Mouse (Mus musculus) thymus, postnatal 0 days (tissue): ENCODE measurements around the gene Lrrc4c. TPM values are rescaled to one million over a fixed set of nuclear protein-coding genes. Genes with fewer than 3 reads are reported as not detected.

Experiments
- DNase-seq: peaks from one replicate; pipeline ENCODE4 v3.0.0-alpha.2; 2015; ENCODE audit warnings: low spot score
- polyA plus RNA-seq: library from polyadenylated mRNA; unstranded; fragments of >200 nt; fragmentation: Nextera tagmentation; extraction: Ambion mirVana; gene quantifications from 2 replicates; pipeline ENCODE4 v1.2.1, GENCODE M21; 2015

Gene Lrrc4c
- polyA plus RNA-seq, 1 experiment from 2014 or later = 0.30 TPM

DNA sequence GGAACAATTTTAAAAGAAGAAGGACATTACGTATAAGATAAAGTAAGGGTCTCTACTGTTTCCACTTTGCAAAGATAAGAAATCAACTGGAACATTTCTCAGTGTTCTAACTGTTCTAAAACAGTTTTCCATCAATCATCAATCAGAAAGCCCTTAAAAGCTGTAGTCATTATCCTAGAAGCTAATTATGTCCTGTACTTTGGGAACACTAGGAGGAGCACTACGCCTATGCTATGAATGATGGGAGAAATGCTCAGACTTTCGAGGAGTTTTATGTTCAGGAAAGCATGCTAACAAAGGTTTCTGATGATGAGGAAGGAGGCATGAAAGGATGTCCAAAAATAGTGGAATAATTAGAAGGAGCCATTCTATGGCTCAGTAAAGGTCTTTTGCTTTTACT is 219.5 kb downstream of the Lrrc4c start:
- no peak for DNase-seq

GRCm38 (mm10) chr2:96547171-96547570 is 229.2 kb downstream of the Lrrc4c start:
- DNase-seq = no peak

GRCm38 (mm10) chr2:96573755-96574154 is 255.8 kb downstream of the Lrrc4c start:
- DNase-seq = no peak

- no peak for DNase-seq
Measured at GRCm38 (mm10) chr2:96577701-96578100, 259.7 kb downstream of the Lrrc4c start.

GRCm38 (mm10) chr2:96580136-96580733 is 262.3 kb downstream of the Lrrc4c start:
- no peak for DNase-seq

- no peak for DNase-seq
Measured at GRCm38 (mm10) chr2:96585665-96586064, 267.7 kb downstream of the Lrrc4c start.

- no peak for DNase-seq
Measured at GRCm38 (mm10) chr2:96604801-96605200, 286.8 kb downstream of the Lrrc4c start.

GRCm38 (mm10) chr2:96614121-96614520 is 296.2 kb downstream of the Lrrc4c start:
- no peak for DNase-seq

DNA sequence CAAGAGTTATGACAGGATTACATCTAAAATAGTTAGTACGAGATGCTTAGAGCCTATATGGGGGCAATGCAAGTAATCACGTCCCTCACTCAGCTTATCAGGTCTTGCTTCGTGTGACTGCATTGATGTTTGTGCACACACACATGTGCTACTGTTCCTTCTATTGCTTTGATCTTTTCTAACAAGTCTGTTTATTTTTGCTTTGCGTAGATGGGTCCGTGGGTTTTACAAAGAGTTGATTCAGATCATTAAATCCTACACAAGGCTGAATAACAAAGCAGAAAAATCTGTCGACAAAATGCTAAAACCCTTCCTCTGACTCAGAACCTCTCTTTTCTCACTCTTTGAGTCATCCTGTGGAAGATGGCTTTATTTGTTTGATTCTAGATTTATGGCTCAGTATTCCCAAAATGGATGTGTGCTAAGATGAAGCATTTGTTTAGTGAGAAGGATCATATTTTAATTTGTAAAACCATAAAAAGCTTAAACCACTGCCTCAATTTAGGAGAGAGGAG is 300.8 kb downstream of the Lrrc4c start:
- no peak for DNase-seq

DNA sequence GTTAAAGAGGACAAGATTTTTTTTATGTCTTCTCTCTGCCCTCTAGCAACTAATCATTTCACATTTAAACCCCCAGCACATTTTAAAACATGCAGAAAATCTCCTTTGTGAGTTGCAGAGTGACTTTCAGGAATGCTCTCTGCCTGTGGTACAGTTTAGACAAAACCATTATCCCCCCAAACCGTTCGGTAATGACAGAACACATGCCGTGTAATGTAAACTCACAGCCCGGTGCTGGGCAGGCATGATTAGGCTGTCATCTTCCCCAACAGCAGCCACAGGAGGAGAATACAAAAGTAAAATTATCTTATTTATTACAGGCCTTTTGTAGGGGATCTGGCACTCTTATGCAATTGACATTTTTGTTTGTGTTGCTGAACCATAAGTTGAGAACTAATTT is 349.1 kb downstream of the Lrrc4c start:
- DNase-seq = no peak

GRCm38 (mm10) chr2:96681806-96682205 is 363.8 kb downstream of the Lrrc4c start:
- DNase-seq = no peak

- no peak for DNase-seq
Measured at GRCm38 (mm10) chr2:96685328-96685727, 367.4 kb downstream of the Lrrc4c start.

- DNase-seq = no peak
Measured at GRCm38 (mm10) chr2:96705004-96705403, 387.0 kb downstream of the Lrrc4c start.

DNA sequence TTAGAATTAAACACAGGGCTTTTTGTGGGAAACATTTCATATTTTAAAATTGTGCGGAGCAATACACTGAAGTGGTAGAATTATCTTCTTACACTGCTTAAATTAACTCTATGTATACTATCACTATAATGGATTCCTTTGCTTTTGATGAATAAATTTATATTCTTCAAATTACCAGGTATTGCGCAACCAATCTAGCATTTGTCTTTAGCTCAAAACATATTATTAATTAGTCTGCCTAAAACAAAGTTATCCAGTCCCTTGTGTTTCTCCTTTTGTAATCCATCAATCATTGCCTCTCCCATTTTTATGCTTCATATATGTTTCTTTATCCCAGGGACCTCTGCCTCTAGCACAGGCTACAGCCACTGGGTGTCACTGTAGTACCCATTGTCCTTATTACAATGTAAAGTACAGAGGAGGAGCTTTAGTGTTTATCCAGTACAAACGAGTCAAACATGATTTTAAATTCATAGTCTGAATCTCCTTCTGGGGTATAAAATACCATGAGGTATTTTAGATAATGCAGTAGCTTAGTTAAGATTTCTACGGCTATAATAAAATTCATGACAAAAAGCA is 389.9 kb downstream of the Lrrc4c start:
- DNase-seq = no peak

DNA sequence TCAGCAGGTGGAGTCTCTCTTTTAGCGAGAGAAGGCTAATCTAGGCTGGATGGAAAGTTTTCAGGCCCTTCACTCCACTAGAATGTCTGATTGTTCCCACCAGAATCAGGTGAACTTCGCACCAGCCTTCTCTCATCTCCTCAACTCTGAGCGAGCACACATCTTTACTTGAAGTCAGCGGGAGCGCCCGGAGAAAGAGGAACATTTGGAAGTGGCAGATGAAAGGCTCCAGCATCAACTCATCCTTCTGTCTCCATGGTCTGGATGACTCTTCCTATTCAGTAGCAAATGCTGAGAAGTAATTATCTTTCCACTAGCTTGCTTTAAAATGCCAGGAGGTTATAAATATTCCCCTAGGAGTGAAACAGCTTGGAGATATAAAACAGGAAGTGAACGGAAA is 396.6 kb downstream of the Lrrc4c start:
- DNase-seq = no peak

DNA sequence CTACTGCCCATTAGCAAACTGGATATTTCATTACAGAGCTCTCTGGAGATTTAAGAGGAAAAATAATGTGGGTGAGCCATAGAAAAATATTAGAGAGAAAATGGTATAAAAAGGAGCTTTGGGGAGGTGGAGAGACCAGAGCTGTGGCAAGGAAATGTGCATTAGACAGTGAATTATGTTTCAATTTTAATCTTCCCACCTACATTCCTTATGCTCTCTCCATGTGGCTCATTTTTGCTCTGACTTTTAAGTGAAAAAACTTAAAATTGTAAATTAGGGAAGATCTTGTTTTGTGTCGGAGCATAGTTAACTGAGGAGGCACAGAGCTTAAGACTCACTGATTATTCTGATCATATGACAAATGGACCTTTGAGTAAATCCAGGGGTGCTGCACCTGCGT is 399.4 kb downstream of the Lrrc4c start:
- no peak for DNase-seq

DNA sequence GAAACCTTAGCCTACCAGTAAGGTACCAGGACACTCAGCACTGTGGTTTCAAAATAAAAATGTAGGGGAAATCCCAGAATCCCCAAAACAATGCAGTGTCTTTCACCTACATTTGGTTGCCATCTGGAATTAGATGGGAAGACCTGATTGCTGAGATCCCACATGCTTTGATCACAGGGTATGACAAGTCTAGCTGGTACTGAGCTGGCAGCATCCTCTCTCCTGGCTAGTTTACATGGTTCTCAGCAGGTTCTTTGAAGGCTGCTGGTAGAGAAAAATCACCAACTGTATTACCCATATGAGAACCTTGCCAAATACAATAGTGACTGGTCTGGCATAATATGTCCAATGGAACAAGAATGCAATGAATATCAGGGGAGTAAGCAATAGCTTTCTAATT is 405.4 kb downstream of the Lrrc4c start:
- DNase-seq = no peak

- no peak for DNase-seq
Measured at GRCm38 (mm10) chr2:96736081-96736480, 418.1 kb downstream of the Lrrc4c start.

DNA sequence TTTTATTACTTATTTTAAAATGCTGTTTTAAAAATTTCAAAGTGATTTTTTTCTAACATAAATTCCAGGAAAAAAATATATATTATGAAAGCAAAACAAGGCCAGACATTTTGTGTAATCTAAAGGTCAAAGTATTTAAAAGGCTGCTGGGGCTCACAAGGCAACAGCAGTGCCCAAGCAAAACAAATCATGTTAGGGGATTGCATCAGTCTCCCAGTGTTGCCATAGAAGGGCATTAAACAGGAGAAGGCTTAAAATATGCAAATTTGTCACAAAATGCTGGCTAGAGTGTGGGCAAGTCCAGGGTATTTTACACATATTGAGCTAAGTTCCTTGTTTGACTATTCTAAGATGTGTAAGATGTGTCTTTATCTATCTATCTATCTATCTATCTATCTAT is 437.1 kb downstream of the Lrrc4c start:
- DNase-seq = no peak

DNA sequence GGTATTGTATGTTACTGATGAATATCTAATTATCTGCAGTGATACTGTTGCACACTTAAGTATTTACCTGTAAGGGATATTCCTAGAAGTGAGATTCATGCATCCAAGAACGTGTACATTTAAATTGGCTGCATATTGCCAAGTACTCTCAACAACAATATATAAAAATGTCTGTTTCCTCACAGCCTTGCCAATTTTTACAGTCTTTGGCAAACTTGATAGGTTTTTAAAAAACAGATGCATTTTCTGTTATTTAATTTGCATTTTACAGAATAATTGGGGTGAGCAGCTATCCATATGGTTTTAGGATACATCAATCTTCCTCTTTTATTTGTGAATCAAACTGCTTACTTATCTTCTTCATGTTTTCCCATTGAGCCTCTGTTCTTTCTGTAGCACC is 439.7 kb downstream of the Lrrc4c start:
- no peak for DNase-seq

DNA sequence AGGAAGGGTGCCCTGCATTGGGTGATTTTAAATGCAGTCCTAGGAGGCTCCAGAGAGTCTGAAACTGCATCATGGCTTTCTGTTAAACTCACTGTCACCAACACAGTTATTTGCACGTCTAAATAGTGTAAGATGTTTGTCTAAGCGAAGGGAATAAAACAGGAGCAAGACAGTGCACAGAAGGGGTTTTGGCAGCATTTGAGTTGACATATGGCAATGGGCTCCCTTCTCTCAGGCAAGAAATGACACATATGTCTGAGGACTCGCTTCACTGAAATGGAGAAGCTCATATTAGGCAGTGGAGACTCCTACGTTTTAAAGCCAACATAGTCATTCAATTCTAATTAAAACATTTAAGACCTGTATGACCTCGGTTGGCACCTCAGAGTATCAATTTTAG is 445.6 kb downstream of the Lrrc4c start:
- DNase-seq = no peak

GRCm38 (mm10) chr2:96775376-96775775 is 457.4 kb downstream of the Lrrc4c start:
- DNase-seq = no peak

GRCm38 (mm10) chr2:96796681-96797385 is 478.9 kb downstream of the Lrrc4c start:
- DNase-seq = no peak
